Mouse (Mus musculus) limb, embryonic 14.5 days (tissue): Measurements from ENCODE around the gene Bsnd. TPM values are rescaled to one million over a fixed set of nuclear protein-coding genes. Genes with fewer than 3 reads are reported as not detected.

Experiments used
- ATAC-seq: fragments of 200-750 bp; cut with Nextera tagmentation; 2 replicates; pipeline ENCODE4 v1.8.0; 2017; ENCODE audit warnings: low read depth, moderate number of reproducible peaks, moderate TSS enrichment; ENCODE audit not compliant: low FRiP score
- DNase-seq: peaks from one replicate; pipeline ENCODE4 v3.0.0-alpha.2; 2015; ENCODE audit warnings: low spot score
- H3K27ac ChIP-seq: fragments of 300-500 bp; sonication (generic); replicated peaks from 2 replicates; pipeline ENCODE4 v1.5.1; 2014; ENCODE audit warnings: low read depth, mild to moderate bottlenecking, low read length, moderate library complexity, mixed read lengths
- H3K27me3 ChIP-seq: fragments of 300-500 bp; sonication (generic); 2 replicates; pipeline ENCODE4 v1.6.1; 2014; ENCODE audit warnings: low read length, mixed read lengths; ENCODE audit not compliant: control insufficient read depth, insufficient read depth
- H3K36me3 ChIP-seq: fragments of 300-500 bp; sonication (generic); 2 replicates; pipeline ENCODE4 v1.6.1; 2014; ENCODE audit warnings: mild to moderate bottlenecking, low read length, moderate library complexity, mixed read lengths; ENCODE audit not compliant: control insufficient read depth, insufficient read depth
- H3K4me1 ChIP-seq: fragments of 300-500 bp; sonication (generic); 2 replicates; pipeline ENCODE4 v1.6.1; 2014; ENCODE audit warnings: antibody characterized with exemption, low read length, mixed read lengths; ENCODE audit not compliant: control insufficient read depth, insufficient read depth
- H3K4me2 ChIP-seq: fragments of 300-500 bp; sonication (generic); replicated peaks from 2 replicates; pipeline ENCODE4 v1.6.1; 2014; ENCODE audit warnings: low read depth, mild to moderate bottlenecking, low read length, moderate library complexity; ENCODE audit not compliant: severe bottlenecking
- H3K4me3 ChIP-seq: fragments of 300-500 bp; sonication (generic); replicated peaks from 2 replicates; pipeline ENCODE4 v1.5.1; 2014; ENCODE audit warnings: low read length
- H3K9ac ChIP-seq: fragments of 300-500 bp; sonication (generic); 2 replicates; pipeline ENCODE4 v1.6.1; 2014; ENCODE audit warnings: mild to moderate bottlenecking, low read depth, low read length, moderate library complexity; ENCODE audit not compliant: severe bottlenecking
- H3K9me3 ChIP-seq: fragments of 300-500 bp; sonication (generic); 2 replicates; pipeline ENCODE4 v1.6.1; 2016; ENCODE audit warnings: low read length; ENCODE audit not compliant: control insufficient read depth
- POLR2A ChIP-seq: fragments of 200-500 bp; IDR thresholded peaks from 2 replicates; pipeline ENCODE4 v1.8.0; 2012; ENCODE audit warnings: inconsistent platforms, mild to moderate bottlenecking, moderate library complexity, borderline replicate concordance; ENCODE audit not compliant: insufficient read depth, insufficient read length; ENCODE audit errors: extremely low read depth
- WGBS: fragments of 180-500 bp; shearing (Covaris S2); extraction: QIAGEN DNeasy Blood & Tissue Kit; methylation state at CpG from one replicate; pipeline ENCODE4 v1.1.7; 2014; 5-methylcytosine and 5-hydroxymethylcytosine counted together
- polyA plus RNA-seq, 2 experiments: library from polyadenylated mRNA; depleted of rRNA in 1 of 2; stranded (reverse) in 1 of 2; unstranded in 1 of 2; fragments of >200 nt; fragmentation: Nextera tagmentation in 1 of 2; extraction: Ambion mirVana in 1 of 2; gene quantifications; 2 replicates each; pipeline versions ENCODE4 v1.2.1 to v1.2.3; 2012 to 2014

Bsnd gene
- polyA plus RNA-seq, 2 experiments, result not detected

GRCm38 (mm10) chr4:106438763-106439162 lies 53.3 kb downstream of the Bsnd start:
- Histone ChIP-seq H3K4me3 (no peak overlapping the region), H3K9ac (no peak overlapping the region), H3K4me1 (no peaks in the 10 kb centered on the region), H3K27ac (no peak overlapping the region), H3K4me2 (no peak overlapping the region), H3K27me3 (no peaks in the 10 kb centered on the region), H3K36me3 (peaks cover 73% of the 10 kb centered on the region), H3K9me3 (no peaks in the 10 kb centered on the region)
- 90% methylated on average over 5 of the region's 5 CpGs for WGBS
- no peak for ATAC-seq
- TF ChIP-seq POLR2A, result no peak
- DNase-seq, result no peak

GRCm38 (mm10) chr4:106437207-106437606 lies 54.9 kb downstream of the Bsnd start:
- Histone ChIP-seq H3K27ac (no peak overlapping the region), H3K4me2 (no peak overlapping the region), H3K9me3 (no peaks in the 10 kb centered on the region), H3K36me3 (peaks cover 85% of the 10 kb centered on the region), H3K9ac (no peak overlapping the region), H3K27me3 (no peaks in the 10 kb centered on the region), H3K4me1 (no peaks in the 10 kb centered on the region), H3K4me3 (no peak overlapping the region)
- DNase-seq (no peak), ATAC-seq (no peak)
- 96% methylated on average over 5 of the region's 5 CpGs for WGBS
- no peak for TF ChIP-seq POLR2A

- DNase-seq (peak; percentile 53), ATAC-seq (no peak)
- Histone ChIP-seq H3K27ac (no peak overlapping the region), H3K27me3 (no peaks in the 10 kb centered on the region), H3K4me2 (no peak overlapping the region), H3K36me3 (peaks cover 87% of the 10 kb centered on the region), H3K9ac (no peak overlapping the region), H3K4me1 (no peaks in the 10 kb centered on the region), H3K9me3 (no peaks in the 10 kb centered on the region), H3K4me3 (no peak overlapping the region)
- WGBS, result 71% methylated on average over 4 of the region's 4 CpGs
- TF ChIP-seq POLR2A, result no peak
These were observed 55.6 kb downstream of the Bsnd start for GRCm38 (mm10) chr4:106436475-106436874.

GRCm38 (mm10) chr4:106435426-106435825 lies 56.7 kb downstream of the Bsnd start:
- H3K36me3 ChIP-seq, result peaks cover 87% of the 10 kb centered on the region
- no peaks in the 10 kb centered on the region for H3K4me1 ChIP-seq
- H3K27me3 ChIP-seq, result no peaks in the 10 kb centered on the region
- no peaks in the 10 kb centered on the region for H3K9me3 ChIP-seq
- H3K4me3 ChIP-seq, result no peak overlapping the region
- ATAC-seq, result no peak
- no peak overlapping the region for H3K4me2 ChIP-seq
- H3K27ac ChIP-seq, result no peak overlapping the region
- no peak for TF ChIP-seq POLR2A
- H3K9ac ChIP-seq, result no peak overlapping the region
- WGBS, result 100% methylated on average over 2 of the region's 2 CpGs
- DNase-seq, result no peak

Other genes starting within 250 kb of the Bsnd start
- 15.7 TPM in 2 replicates for gene Usp24, start 176.1 kb downstream of the Bsnd start, polyA plus RNA-seq (2012; rRNA removed)
- 12.5 and 16.7 TPM in 2 replicates for gene Usp24, start 176.1 kb downstream of the Bsnd start, polyA plus RNA-seq (2014; fragmentation: Nextera tagmentation; extraction: Ambion mirVana)
- gene Pcsk9, start 28.0 kb downstream of the Bsnd start, polyA plus RNA-seq (2012; rRNA removed), result 5.2 and 6.2 TPM in 2 replicates
- 2.8 and 3.4 TPM in 2 replicates for gene Pcsk9, start 28.0 kb downstream of the Bsnd start, polyA plus RNA-seq (2014; fragmentation: Nextera tagmentation; extraction: Ambion mirVana)
- gene Dhcr24, start 68.8 kb upstream of the Bsnd start, polyA plus RNA-seq (2012; rRNA removed), result 57.6 and 66.1 TPM in 2 replicates
- 19.3 and 19.4 TPM in 2 replicates for gene Dhcr24, start 68.8 kb upstream of the Bsnd start, polyA plus RNA-seq (2014; fragmentation: Nextera tagmentation; extraction: Ambion mirVana)
- not detected in 2 replicates for gene Lexm, start 125.0 kb upstream of the Bsnd start, polyA plus RNA-seq (2012; rRNA removed)
- gene Lexm, start 125.0 kb upstream of the Bsnd start, polyA plus RNA-seq (2014; fragmentation: Nextera tagmentation; extraction: Ambion mirVana), result not detected in 2 replicates
- gene Ttc22, start 130.1 kb upstream of the Bsnd start, polyA plus RNA-seq (2012; rRNA removed), result 3.8 and 5.9 TPM in 2 replicates
- 6.9 and 7.0 TPM in 2 replicates for gene Ttc22, start 130.1 kb upstream of the Bsnd start, polyA plus RNA-seq (2014; fragmentation: Nextera tagmentation; extraction: Ambion mirVana)
- 14.3 and 14.6 TPM in 2 replicates for gene Pars2, start 158.8 kb upstream of the Bsnd start, polyA plus RNA-seq (2012; rRNA removed)
- 14.0 and 14.2 TPM in 2 replicates for gene Pars2, start 158.8 kb upstream of the Bsnd start, polyA plus RNA-seq (2014; fragmentation: Nextera tagmentation; extraction: Ambion mirVana)
- gene Ttc4, start 186.7 kb upstream of the Bsnd start, polyA plus RNA-seq (2012; rRNA removed), result 147 and 167 TPM in 2 replicates
- 75.0 and 92.1 TPM in 2 replicates for gene Ttc4, start 186.7 kb upstream of the Bsnd start, polyA plus RNA-seq (2014; fragmentation: Nextera tagmentation; extraction: Ambion mirVana)
- 2.8 and 7.1 TPM in 2 replicates for gene Mroh7, start 238.6 kb upstream of the Bsnd start, polyA plus RNA-seq (2012; rRNA removed)
- 0.35 and 0.63 TPM in 2 replicates for gene Mroh7, start 238.6 kb upstream of the Bsnd start, polyA plus RNA-seq (2014; fragmentation: Nextera tagmentation; extraction: Ambion mirVana)
- 0.35 and 0.43 TPM in 2 replicates for gene Fam151a, start 241.6 kb upstream of the Bsnd start, polyA plus RNA-seq (2012; rRNA removed)
- gene Fam151a, start 241.6 kb upstream of the Bsnd start, polyA plus RNA-seq (2014; fragmentation: Nextera tagmentation; extraction: Ambion mirVana), result 0.19 and 1.1 TPM in 2 replicates